Mouse (Mus musculus) CD8-positive naive resting alpha-beta T cell, adult 57 days (primary cell): Measurements from ENCODE around the gene Mill2. TPM values are rescaled to one million over a fixed set of nuclear protein-coding genes. Genes with fewer than 3 reads are reported as not detected.

Experiments
- total RNA-seq: library from RNA; stranded (reverse); gene quantifications from one replicate; pipeline ENCODE4 v1.2.4, GENCODE M21; 2023

Gene Mill2
- total RNA-seq, result not detected

DNA sequence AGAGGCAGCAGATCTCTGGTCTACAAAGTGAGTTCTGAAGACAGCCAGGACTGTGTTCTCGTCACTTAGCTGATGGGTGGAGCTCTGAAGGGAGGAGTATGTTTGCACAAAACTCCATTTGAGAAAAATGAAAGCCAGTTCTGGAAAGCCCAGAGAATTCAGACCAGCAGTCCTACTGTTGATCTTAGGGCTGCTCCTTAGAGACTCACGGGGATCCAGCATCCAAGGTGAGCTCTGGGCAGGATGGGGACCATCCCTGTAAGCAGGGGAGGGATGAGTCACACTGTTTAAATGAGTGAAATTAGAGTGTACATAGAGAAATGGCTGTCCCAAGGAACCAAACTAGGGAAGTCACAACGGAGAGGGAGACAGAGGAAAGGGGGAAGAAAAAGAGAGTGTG is at the start of gene Mill2:
Mill2 (plus strand) TSS at position 102 of the 400 bp plus-strand sequence.

DNA sequence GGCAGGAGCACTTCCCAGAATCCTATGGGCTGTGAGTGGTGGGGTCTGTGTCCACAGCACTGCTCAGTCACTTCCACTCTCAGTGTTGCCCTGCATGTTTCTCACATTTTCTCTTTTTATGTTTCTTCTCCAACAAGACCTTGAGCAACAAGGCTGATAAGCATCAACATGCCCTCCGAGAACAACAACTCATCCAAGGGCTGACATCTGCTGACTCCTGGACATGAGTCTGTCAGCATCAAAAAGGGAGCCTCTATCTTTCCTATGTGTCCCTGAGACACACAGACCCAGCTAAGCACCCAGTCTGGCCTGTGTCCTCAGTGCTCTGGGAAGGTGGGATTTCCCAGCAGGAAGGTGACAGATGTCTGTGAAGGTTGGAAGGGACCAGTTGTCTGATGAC is 41.3 kb upstream of the Mill2 start, which contains the start of gene Psg19:
Psg19 (minus strand) TSS at position 101 of the 400 bp plus-strand sequence.

DNA sequence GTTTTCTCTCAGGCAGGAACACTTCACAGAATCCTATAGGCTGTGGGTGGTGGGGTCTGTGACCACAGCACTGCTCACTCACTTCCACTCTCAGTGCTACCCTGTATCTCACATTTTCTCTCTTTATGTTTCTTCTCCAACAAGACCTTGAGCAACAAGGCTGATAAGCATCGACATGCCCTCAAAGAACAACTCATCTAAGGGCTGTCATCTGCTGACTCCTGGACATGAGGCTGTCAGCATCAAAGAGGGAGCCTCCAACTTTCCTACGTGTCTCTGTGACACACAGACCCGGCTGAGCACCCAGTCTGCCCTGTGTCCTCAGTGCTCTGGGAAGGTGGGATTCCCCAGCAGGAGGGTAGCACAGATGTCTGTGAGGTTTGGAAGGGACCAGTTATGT is 18.3 kb upstream of the Mill2 start, which contains the start of gene Psg17:
Psg17 (minus strand) TSS at position 101 of the 400 bp plus-strand sequence.

DNA sequence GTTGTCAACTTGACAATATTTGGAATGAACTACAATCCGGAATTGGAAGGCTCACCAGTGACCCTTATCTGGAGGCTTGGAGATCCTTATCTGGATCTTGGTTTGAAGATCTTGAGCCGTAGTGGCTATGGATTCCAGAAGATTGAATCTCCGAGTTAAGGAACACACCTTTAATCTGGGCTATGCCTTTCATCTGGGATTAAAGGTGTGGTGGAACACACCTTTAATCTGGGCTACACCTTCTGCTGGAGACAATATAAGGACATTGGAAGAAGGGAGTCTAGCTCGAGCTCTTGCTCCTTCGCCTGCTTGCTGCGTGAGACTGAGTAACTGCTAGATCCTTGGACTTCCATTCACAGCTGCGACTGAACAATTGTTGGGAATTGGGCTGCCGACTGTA is 31.3 kb downstream of the Mill2 start, which contains the start of gene Pglyrp1:
Pglyrp1 (plus strand) TSS at position 301 of the 400 bp plus-strand sequence.

DNA sequence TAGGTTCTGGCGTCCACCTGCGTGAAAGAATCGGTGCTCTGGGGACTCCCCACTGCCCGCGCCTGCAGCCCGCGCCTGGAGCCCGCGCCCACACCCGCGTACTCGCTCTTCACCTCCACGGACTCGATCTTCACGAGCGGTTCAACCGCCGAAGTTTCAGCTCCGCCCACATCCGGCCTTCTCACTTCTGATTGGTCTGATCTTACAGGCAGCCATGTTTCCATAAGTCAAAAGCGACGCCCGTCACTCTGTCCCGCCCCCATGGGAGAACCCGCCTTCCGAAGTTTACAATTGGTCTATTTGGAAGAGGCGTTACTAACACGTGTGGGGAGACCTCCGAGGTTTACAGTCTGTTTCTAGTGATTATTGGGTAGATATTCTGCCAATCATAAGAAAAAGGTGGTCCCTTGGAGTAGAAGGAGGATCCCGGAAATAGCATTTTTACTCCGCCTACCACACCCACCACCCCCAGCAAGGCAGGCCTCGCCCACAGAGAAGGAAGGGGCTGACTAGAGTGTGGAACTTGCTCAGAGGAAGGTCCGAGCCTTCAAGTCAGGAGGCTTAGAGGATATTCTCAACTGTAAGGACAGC is 70.6 kb downstream of the Mill2 start, which contains the start of gene Ccdc61:
Ccdc61 (minus strand) TSS at position 175 of the 591 bp plus-strand sequence.

Other genes with a start within 250 kb of the Mill2 start
- not detected for gene Psg23, start 223.5 kb upstream of the Mill2 start, total RNA-seq
- gene Psg21, start 183.2 kb upstream of the Mill2 start, total RNA-seq, result not detected
- not detected for gene Psg20, start 153.8 kb upstream of the Mill2 start, total RNA-seq
- gene Psg22, start 121.9 kb upstream of the Mill2 start, total RNA-seq, result not detected
- not detected for gene Psg19, start 41.4 kb upstream of the Mill2 start, total RNA-seq
- not detected for gene Psg17, start 18.4 kb upstream of the Mill2 start, total RNA-seq
- gene Pglyrp1, start 31.4 kb downstream of the Mill2 start, total RNA-seq, result 9.7 TPM
- 20.6 TPM for gene Ccdc61, start 70.4 kb downstream of the Mill2 start, total RNA-seq
- not detected for gene Nova2, start 85.9 kb downstream of the Mill2 start, total RNA-seq
- not detected for gene Nanos2, start 147.4 kb downstream of the Mill2 start, total RNA-seq
- 1.7 TPM for gene Mypop, start 151.3 kb downstream of the Mill2 start, total RNA-seq
- gene Irf2bp1, start 164.1 kb downstream of the Mill2 start, total RNA-seq, result 29.4 TPM
- gene Foxa3, start 183.6 kb downstream of the Mill2 start, total RNA-seq, result not detected
- gene Sympk, start 184.4 kb downstream of the Mill2 start, total RNA-seq, result 95.9 TPM
- 0.34 TPM for gene Rsph6a, start 214.7 kb downstream of the Mill2 start, total RNA-seq
- gene Dmwd, start 236.3 kb downstream of the Mill2 start, total RNA-seq, result 1.5 TPM
- gene Dmpk, start 243.9 kb downstream of the Mill2 start, total RNA-seq, result 1.5 TPM